Mouse (Mus musculus): ENCODE measurements around the gene Csnk1e. TPM values are rescaled to one million over a fixed set of nuclear protein-coding genes. Genes with fewer than 3 reads are reported as not detected.

Gene Csnk1e
- polyA plus RNA-seq, 2 experiments = 3.7 to 9.8 TPM

- Histone ChIP-seq H3K27ac (no peak overlapping the region), H3K4me3 (ENCODE audit: insufficient read depth in 1 of 2, low read depth in 2 of 2, low read length in 2 of 2) (no peak overlapping the region), H3K27me3 (ENCODE audit: control insufficient read depth, insufficient read depth, low read length) (no peaks in the 10 kb centered on the region), H3K4me2 (ENCODE audit: low read depth) (no peak overlapping the region), H3K4me1 (replicated peaks; ENCODE audit: control insufficient read depth in 2 of 2, insufficient read depth in 2 of 2, low read length in 1 of 2) (peaks cover 0 to 17% of the 10 kb centered on the region in 2 experiments; a peak in 2 of 4 replicates), H3K9ac (replicated peaks) (no peak overlapping the region), H3K36me3 (replicated peaks; ENCODE audit: control insufficient read depth, insufficient read depth, low read depth) (no peaks in the 10 kb centered on the region), H3K9me3 (ENCODE audit: control insufficient read depth, low read length) (no peaks in the 10 kb centered on the region)
- 73% methylated on average over 6 of the region's 6 CpGs for WGBS (ENCODE audit: insufficient replicate concordance)
- DNase-seq (ENCODE audit: low read depth in 3 of 3, low spot score in 3 of 3) = no peak
- no peak for ATAC-seq (ENCODE audit: insufficient read depth)
- TF ChIP-seq EP300 (IDR thresholded peaks at IDR 0.05; ENCODE audit: low read depth) = no peak
- no peak for TF ChIP-seq CTCF (IDR thresholded peaks at IDR 0.05; ENCODE audit: low read depth)
These were observed 62.3 kb downstream of the Csnk1e start for GRCm38 (mm10) chr15:79393101-79393500.

- ATAC-seq (ENCODE audit: insufficient read depth) = peak; percentile 41; the same call in 1 of the 2 replicates
- TF ChIP-seq CTCF (IDR thresholded peaks at IDR 0.05; ENCODE audit: low read depth) (no peak), EP300 (IDR thresholded peaks at IDR 0.05; ENCODE audit: low read depth) (no peak)
- Histone ChIP-seq H3K4me1 (replicated peaks; ENCODE audit: control insufficient read depth in 2 of 2, insufficient read depth in 2 of 2, low read length in 1 of 2) (peaks cover 0 to 22% of the 10 kb centered on the region in 2 experiments; a peak in 2 of 4 replicates), H3K9me3 (ENCODE audit: control insufficient read depth, low read length) (no peaks in the 10 kb centered on the region), H3K4me3 (ENCODE audit: insufficient read depth in 1 of 2, low read depth in 2 of 2, low read length in 2 of 2) (no peak overlapping the region), H3K27ac (no peak overlapping the region), H3K36me3 (replicated peaks; ENCODE audit: control insufficient read depth, insufficient read depth, low read depth) (no peaks in the 10 kb centered on the region), H3K27me3 (ENCODE audit: control insufficient read depth, insufficient read depth, low read length) (no peaks in the 10 kb centered on the region), H3K4me2 (ENCODE audit: low read depth) (no peak overlapping the region), H3K9ac (replicated peaks) (no peak overlapping the region)
- WGBS (ENCODE audit: insufficient replicate concordance) = 60% methylated on average over 5 of the region's 5 CpGs
- DNase-seq (ENCODE audit: low read depth in 3 of 3, low spot score in 3 of 3) = no peak
These were observed 62.8 kb downstream of the Csnk1e start for GRCm38 (mm10) chr15:79392527-79392926.

GRCm38 (mm10) chr15:79391447-79392093, 63.8 kb downstream of the Csnk1e start:
- no peaks in the 10 kb centered on the region for H3K36me3 ChIP-seq (replicated peaks; ENCODE audit: control insufficient read depth, insufficient read depth, low read depth)
- TF ChIP-seq CTCF (IDR thresholded peaks at IDR 0.05; ENCODE audit: low read depth) (no peak), EP300 (IDR thresholded peaks at IDR 0.05; ENCODE audit: low read depth) (no peak)
- peaks cover 0 to 20% of the 10 kb centered on the region in 2 experiments; a peak in 2 of 4 replicates for H3K4me1 ChIP-seq (replicated peaks; ENCODE audit: control insufficient read depth in 2 of 2, insufficient read depth in 2 of 2, low read length in 1 of 2)
- H3K4me2 ChIP-seq (ENCODE audit: low read depth) = no peak overlapping the region
- 57% methylated on average over 7 of the region's 7 CpGs for WGBS (ENCODE audit: insufficient replicate concordance)
- H3K27me3 ChIP-seq (ENCODE audit: control insufficient read depth, insufficient read depth, low read length) = no peaks in the 10 kb centered on the region
- no peak overlapping the region for H3K9ac ChIP-seq (replicated peaks)
- ATAC-seq (ENCODE audit: insufficient read depth) = no peak
- H3K27ac ChIP-seq = no peak overlapping the region
- no peak for DNase-seq (ENCODE audit: low read depth in 3 of 3, low spot score in 3 of 3)
- H3K4me3 ChIP-seq (ENCODE audit: insufficient read depth in 1 of 2, low read depth in 2 of 2, low read length in 2 of 2) = no peak overlapping the region
- H3K9me3 ChIP-seq (ENCODE audit: control insufficient read depth, low read length) = no peaks in the 10 kb centered on the region

GRCm38 (mm10) chr15:79390434-79390833, 64.9 kb downstream of the Csnk1e start:
- Histone ChIP-seq H3K27ac (no peak overlapping the region), H3K4me1 (replicated peaks; ENCODE audit: control insufficient read depth in 2 of 2, insufficient read depth in 2 of 2, low read length in 1 of 2) (peaks cover 0 to 18% of the 10 kb centered on the region in 2 experiments; a peak in 2 of 4 replicates), H3K4me2 (ENCODE audit: low read depth) (no peak overlapping the region), H3K4me3 (ENCODE audit: insufficient read depth in 1 of 2, low read depth in 2 of 2, low read length in 2 of 2) (no peak overlapping the region), H3K9me3 (ENCODE audit: control insufficient read depth, low read length) (no peaks in the 10 kb centered on the region), H3K9ac (replicated peaks) (no peak overlapping the region), H3K36me3 (replicated peaks; ENCODE audit: control insufficient read depth, insufficient read depth, low read depth) (no peaks in the 10 kb centered on the region), H3K27me3 (ENCODE audit: control insufficient read depth, insufficient read depth, low read length) (no peaks in the 10 kb centered on the region)
- no peak for ATAC-seq (ENCODE audit: insufficient read depth)
- DNase-seq (ENCODE audit: low read depth in 3 of 3, low spot score in 3 of 3) = no peak
- no peak for TF ChIP-seq EP300 (IDR thresholded peaks at IDR 0.05; ENCODE audit: low read depth)
- TF ChIP-seq CTCF (IDR thresholded peaks at IDR 0.05; ENCODE audit: low read depth) = no peak
- WGBS (ENCODE audit: insufficient replicate concordance) = 61% methylated on average over 6 of the region's 6 CpGs

- H3K4me2 ChIP-seq (ENCODE audit: low read depth) = no peak overlapping the region
- WGBS (ENCODE audit: insufficient replicate concordance) = 54% methylated on average over 6 of the region's 6 CpGs
- H3K4me1 ChIP-seq (replicated peaks; ENCODE audit: control insufficient read depth in 2 of 2, insufficient read depth in 2 of 2, low read length in 1 of 2) = peaks cover 0 to 18% of the 10 kb centered on the region in 2 experiments; a peak in 2 of 4 replicates
- TF ChIP-seq CTCF (IDR thresholded peaks at IDR 0.05; ENCODE audit: low read depth) (no peak), EP300 (IDR thresholded peaks at IDR 0.05; ENCODE audit: low read depth) (no peak)
- H3K9ac ChIP-seq (replicated peaks) = no peak overlapping the region
- H3K9me3 ChIP-seq (ENCODE audit: control insufficient read depth, low read length) = no peaks in the 10 kb centered on the region
- ATAC-seq (ENCODE audit: insufficient read depth) (no peak), DNase-seq (ENCODE audit: low read depth in 3 of 3, low spot score in 3 of 3) (no peak)
- no peaks in the 10 kb centered on the region for H3K36me3 ChIP-seq (replicated peaks; ENCODE audit: control insufficient read depth, insufficient read depth, low read depth)
- H3K27me3 ChIP-seq (ENCODE audit: control insufficient read depth, insufficient read depth, low read length) = no peaks in the 10 kb centered on the region
- H3K27ac ChIP-seq = no peak overlapping the region
- H3K4me3 ChIP-seq (ENCODE audit: insufficient read depth in 1 of 2, low read depth in 2 of 2, low read length in 2 of 2) = no peak overlapping the region
These were observed 67.2 kb downstream of the Csnk1e start for GRCm38 (mm10) chr15:79388171-79388570.
